In the genomic region with DNA sequence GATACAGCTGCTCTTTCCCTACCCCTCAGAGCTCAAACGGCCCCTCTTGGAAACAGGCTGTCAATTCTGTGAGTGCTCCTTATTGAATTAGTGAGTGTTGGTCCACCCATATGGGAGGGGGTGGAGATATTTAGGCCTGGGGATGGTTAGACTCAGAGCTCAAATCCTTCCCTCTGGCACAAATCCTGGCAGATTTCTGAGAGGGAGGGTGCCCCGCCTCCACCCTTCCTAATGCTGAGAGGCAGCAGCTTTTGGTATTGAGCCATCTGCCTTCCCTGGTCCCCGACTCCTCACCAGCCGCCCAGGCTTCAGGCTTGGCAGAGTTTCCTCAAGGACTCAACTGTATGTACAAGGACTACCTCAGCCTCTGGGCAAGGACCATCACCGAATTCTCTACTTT, we compare ENCODE assay signal across 8 mouse cellular contexts. TPM values are rescaled to one million over a fixed set of nuclear protein-coding genes. Genes with fewer than 3 reads are reported as not detected.
DNase-seq lines count a peak whose midpoint lies in the region; ATAC-seq and TF ChIP-seq lines count a peak whose summit lies in the region.

No protein-coding gene starts in this region.

- DNase-seq in gastrocnemius, adult 2 months = peak; percentile 25
- DNase-seq in gastrocnemius, postnatal 10 days = no peak
- DNase-seq in testis, postnatal 10 days (ENCODE audit: low spot score) = peak; percentile 58
- no peak for DNase-seq in testis, postnatal 14 days (ENCODE audit: low spot score)
- DNase-seq in left cerebral cortex, adult 2 months (ENCODE audit: extremely low spot score in 1 of 2, low spot score in 2 of 2) = peak in 1 of 2 experiments; percentile 75
- DNase-seq in spleen, adult 18-20 months = no peak
- DNase-seq in ovary, postnatal 10 days (ENCODE audit: low spot score) = no peak

- no peak for ATAC-seq in erythroblast, adult 5-6 weeks (replicated peaks; ENCODE audit: low FRiP score, poor library complexity, severe bottlenecking)

- H3K27ac ChIP-seq in gastrocnemius, adult 2 months = peak overlapping the region; percentile 32; the same call in 1 of the 2 replicates
- peak overlapping the region; percentile 77 for H3K27ac ChIP-seq in left cerebral cortex, adult 2 months

- intact Hi-C loops in gastrocnemius, adult 2 months (cut with DNase I) = no loop called here
- intact Hi-C loops in left cerebral cortex, adult 2 months (cut with DNase I) = no loop called here

- H3K4me3 ChIP-seq in gastrocnemius, adult 2 months = no peak overlapping the region
- H3K4me3 ChIP-seq in left cerebral cortex, adult 2 months = no peak overlapping the region

- TF ChIP-seq CTCF in gastrocnemius, adult 2 months (IDR thresholded peaks at IDR 0.05) = no peak
- TF ChIP-seq CTCF in left cerebral cortex, adult 2 months (IDR thresholded peaks at IDR 0.05) = no peak

RNA-seq across cellular contexts. Expression of a gene that starts 1.9 kb away (rescaled TPM):
- 10 to 100 TPM; 52.0 to 58.4 TPM for total RNA-seq in gastrocnemius, adult 2 months (2021)
- total RNA-seq in gastrocnemius, postnatal 10 days (2021) = 10 to 100 TPM; 47.8 to 52.5 TPM
- 100 to 1,000 TPM; 126 to 134 TPM for total RNA-seq in left cerebral cortex, adult 2 months (2021)
- total RNA-seq in erythroblast, adult 5-6 weeks (2015; ENCODE audit: low replicate concordance) = 8.8 and 17.3 TPM in 2 replicates
- 10.3 and 17.6 TPM in 2 replicates for total RNA-seq in erythroblast, adult 5-6 weeks (2017; ENCODE audit: low replicate concordance)

RNA-seq across cellular contexts. Expression of a gene that starts 9.3 kb away (rescaled TPM):
- 10 to 100 TPM; 78.8 to 96.8 TPM for total RNA-seq in gastrocnemius, adult 2 months (2021)
- 100 to 1,000 TPM; 149 to 169 TPM for total RNA-seq in gastrocnemius, postnatal 10 days (2021)
- 100 to 1,000 TPM; 730 to 768 TPM for total RNA-seq in left cerebral cortex, adult 2 months (2021)
- 1.9 and 5.0 TPM in 2 replicates for total RNA-seq in erythroblast, adult 5-6 weeks (2015; ENCODE audit: low replicate concordance)
- total RNA-seq in erythroblast, adult 5-6 weeks (2017; ENCODE audit: low replicate concordance) = 4.3 and 8.1 TPM in 2 replicates

RNA-seq across cellular contexts. Expression of a gene that starts 30.1 kb away (rescaled TPM):
- not detected for total RNA-seq in gastrocnemius, adult 2 months (2021)
- not detected for total RNA-seq in gastrocnemius, postnatal 10 days (2021)
- total RNA-seq in left cerebral cortex, adult 2 months (2021) = not detected
- total RNA-seq in erythroblast, adult 5-6 weeks (2015; ENCODE audit: low replicate concordance) = not detected in 2 replicates
- not detected in 2 replicates for total RNA-seq in erythroblast, adult 5-6 weeks (2017; ENCODE audit: low replicate concordance)

RNA-seq across cellular contexts. Expression of a gene that starts 44.0 kb away (rescaled TPM):
- 100 to 1,000 TPM in 1 of 2 experiments, 10 to 100 TPM in 1; 56.3 to 152 TPM for total RNA-seq in gastrocnemius, adult 2 months (2021)
- 10 to 100 TPM; 42.4 to 58.7 TPM for total RNA-seq in gastrocnemius, postnatal 10 days (2021)
- total RNA-seq in left cerebral cortex, adult 2 months (2021) = 100 to 1,000 TPM in 1 of 2 experiments, 10 to 100 TPM in 1; 91.9 to 153 TPM
- not detected in 2 replicates for total RNA-seq in erythroblast, adult 5-6 weeks (2015; ENCODE audit: low replicate concordance)
- 0.26 and 0.42 TPM in 2 replicates for total RNA-seq in erythroblast, adult 5-6 weeks (2017; ENCODE audit: low replicate concordance)

RNA-seq across cellular contexts. Expression of a gene that starts 48.8 kb away (rescaled TPM):
- 100 to 1,000 TPM; 101 to 106 TPM for total RNA-seq in gastrocnemius, adult 2 months (2021)
- 100 to 1,000 TPM; 112 to 113 TPM for total RNA-seq in gastrocnemius, postnatal 10 days (2021)
- 100 to 1,000 TPM; 132 TPM for total RNA-seq in left cerebral cortex, adult 2 months (2021)
- 10.2 and 14.2 TPM in 2 replicates for total RNA-seq in erythroblast, adult 5-6 weeks (2015; ENCODE audit: low replicate concordance)
- 15.4 and 26.9 TPM in 2 replicates for total RNA-seq in erythroblast, adult 5-6 weeks (2017; ENCODE audit: low replicate concordance)

Comparison
In these comparisons a context has a peak if more than half of its experiments do, and no peak if none do; other contexts are left out.
1. DNase-seq: peak in gastrocnemius, adult 2 months (single experiment) and testis, postnatal 10 days (single experiment); none in gastrocnemius, postnatal 10 days (single experiment), testis, postnatal 14 days (single experiment), spleen, adult 18-20 months (0 of 2) and ovary, postnatal 10 days (single experiment).
2. RNA of a gene that starts 9.3 kb away (total RNA-seq): 730 to 768 TPM in left cerebral cortex, adult 2 months, 149 to 169 TPM in gastrocnemius, postnatal 10 days and 78.8 to 96.8 TPM in gastrocnemius, adult 2 months; 1.9 to 8.1 TPM in erythroblast, adult 5-6 weeks; every median in the first group is over 4 times any median in the second.